Mouse (Mus musculus): Measurements from ENCODE around the gene Npc1l1. TPM values are rescaled to one million over a fixed set of nuclear protein-coding genes. Genes with fewer than 3 reads are reported as not detected.
"Not testable (repeated sequence)": the region's sequence is repeated elsewhere in the genome, so short reads cannot be mapped to it uniquely, and the experiment has no call there.

The Npc1l1 gene
- 0.03 TPM in 1 of 2 replicates, not detected in the other for polyA plus RNA-seq (2016; fragmentation: Nextera tagmentation; extraction: Ambion mirVana)

GRCm38 (mm10) chr11:6230012-6230411, at the start of gene Npc1l1:
Gene Npc1l1, minus strand, starts transcription at chr11:6230143.
- H3K4me1 ChIP-seq = no peaks in the 10 kb centered on the region
- DNase-seq (ENCODE audit: low spot score) = no peak
- H3K27me3 ChIP-seq (ENCODE audit: low read depth, poor library complexity, severe bottlenecking) = no peaks in the 10 kb centered on the region
- no peak within 1 kb of the TSS for H3K4me3 ChIP-seq
- H3K27ac ChIP-seq = no peak within 1 kb of the TSS
- H3K36me3 ChIP-seq = no peaks in the 10 kb centered on the region
- WGBS = 83% methylated on average over 7 of the region's 7 CpGs
- H3K9me3 ChIP-seq (replicated peaks) = no peaks in the 10 kb centered on the region

- peaks cover 20% of the 10 kb centered on the region for H3K36me3 ChIP-seq
Observed at GRCm38 (mm10) chr11:6276466-6276865, 46.5 kb upstream of the Npc1l1 start.

GRCm38 (mm10) chr11:6275094-6275484, 45.1 kb upstream of the Npc1l1 start:
- WGBS = 24% methylated on average over 7 of the region's 7 CpGs
- Histone ChIP-seq H3K9me3 (replicated peaks) (no peaks in the 10 kb centered on the region), H3K4me1 (peaks cover 12% of the 10 kb centered on the region), H3K27me3 (ENCODE audit: low read depth, poor library complexity, severe bottlenecking) (no peaks in the 10 kb centered on the region), H3K27ac (peak overlapping the region; percentile 88), H3K36me3 (peaks cover 33% of the 10 kb centered on the region), H3K4me3 (peak overlapping the region; percentile 90)
- no peak for DNase-seq (ENCODE audit: low spot score)

More at GRCm38 (mm10) chr11:6276466-6276865, 46.5 kb upstream of the Npc1l1 start:
- no peak for DNase-seq (ENCODE audit: low spot score)
- Histone ChIP-seq H3K27me3 (ENCODE audit: low read depth, poor library complexity, severe bottlenecking) (no peaks in the 10 kb centered on the region), H3K4me1 (peaks cover 12% of the 10 kb centered on the region), H3K9me3 (replicated peaks) (no peaks in the 10 kb centered on the region), H3K27ac (no peak overlapping the region), H3K4me3 (no peak overlapping the region)
- WGBS = 79% methylated on average over 3 of the region's 3 CpGs

- H3K4me3 ChIP-seq = peak within 1 kb of the TSS; percentile 90
- H3K27me3 ChIP-seq (ENCODE audit: low read depth, poor library complexity, severe bottlenecking) = no peaks in the 10 kb centered on the region
- peaks cover 12% of the 10 kb centered on the region for H3K4me1 ChIP-seq
- peak within 1 kb of the TSS; percentile 88 for H3K27ac ChIP-seq
- H3K36me3 ChIP-seq = peaks cover 36% of the 10 kb centered on the region
- DNase-seq (ENCODE audit: low spot score) = peak; percentile 98
- WGBS = 1% methylated on average over 39 of the region's 39 CpGs
- no peaks in the 10 kb centered on the region for H3K9me3 ChIP-seq (replicated peaks)
Observed at GRCm38 (mm10) chr11:6274387-6275093, 44.6 kb upstream of the Npc1l1 start, which contains the start of gene Tmed4. Gene Tmed4, minus strand, starts transcription at chr11:6274870.

- Histone ChIP-seq H3K27me3 (ENCODE audit: low read depth, poor library complexity, severe bottlenecking) (no peaks in the 10 kb centered on the region), H3K36me3 (peaks cover 41% of the 10 kb centered on the region), H3K27ac (peak overlapping the region; percentile 88; the same call in 1 of the 2 replicates), H3K9me3 (replicated peaks) (no peaks in the 10 kb centered on the region), H3K4me3 (peak overlapping the region; percentile 90), H3K4me1 (peaks cover 12% of the 10 kb centered on the region)
- no peak for DNase-seq (ENCODE audit: low spot score)
- WGBS = 75% methylated on average over 11 of the region's 11 CpGs
Observed at GRCm38 (mm10) chr11:6273607-6274006, 43.7 kb upstream of the Npc1l1 start.

- H3K4me1 ChIP-seq = peaks cover 10% of the 10 kb centered on the region
- no peaks in the 10 kb centered on the region for H3K9me3 ChIP-seq (replicated peaks)
- peak within 1 kb of the TSS; percentile 91 for H3K4me3 ChIP-seq
- peak; percentile 90 for DNase-seq (ENCODE audit: low spot score)
- peak within 1 kb of the TSS; percentile 87 for H3K27ac ChIP-seq
- H3K36me3 ChIP-seq = peaks cover 73% of the 10 kb centered on the region
- H3K27me3 ChIP-seq (ENCODE audit: low read depth, poor library complexity, severe bottlenecking) = no peaks in the 10 kb centered on the region
- WGBS = 2% methylated on average over 50 of the region's 50 CpGs
Observed at GRCm38 (mm10) chr11:6267320-6268254, 37.6 kb upstream of the Npc1l1 start, which contains the start of gene Ddx56. Gene Ddx56, minus strand, starts transcription at chr11:6267772.

- H3K36me3 ChIP-seq = peaks cover 73% of the 10 kb centered on the region
- WGBS = 71% methylated on average over 9 of the region's 9 CpGs
- peak overlapping the region; percentile 91 for H3K4me3 ChIP-seq
- H3K4me1 ChIP-seq = peaks cover 10% of the 10 kb centered on the region
- no peak for DNase-seq (ENCODE audit: low spot score)
- H3K27me3 ChIP-seq (ENCODE audit: low read depth, poor library complexity, severe bottlenecking) = no peaks in the 10 kb centered on the region
- no peaks in the 10 kb centered on the region for H3K9me3 ChIP-seq (replicated peaks)
- H3K27ac ChIP-seq = 0 out of 2 replicates have a peak overlapping the region, but pooled peaks have one; percentile 87
Observed at GRCm38 (mm10) chr11:6266621-6267020, 36.7 kb upstream of the Npc1l1 start.

- H3K27ac ChIP-seq = no peak overlapping the region
- no peaks in the 10 kb centered on the region for H3K27me3 ChIP-seq (ENCODE audit: low read depth, poor library complexity, severe bottlenecking)
- peak; percentile 86 for DNase-seq (ENCODE audit: low spot score)
- WGBS = 84% methylated on average over 10 of the region's 10 CpGs
- no peak overlapping the region for H3K4me3 ChIP-seq
- H3K4me1 ChIP-seq = peaks cover 5% of the 10 kb centered on the region
- peaks cover 96% of the 10 kb centered on the region for H3K36me3 ChIP-seq
- H3K9me3 ChIP-seq (replicated peaks) = no peaks in the 10 kb centered on the region
Observed at GRCm38 (mm10) chr11:6261434-6262082, 31.6 kb upstream of the Npc1l1 start.

- no peaks in the 10 kb centered on the region for H3K27me3 ChIP-seq (ENCODE audit: low read depth, poor library complexity, severe bottlenecking)
- no peak for DNase-seq (ENCODE audit: low spot score)
- H3K4me3 ChIP-seq = no peak overlapping the region
- 96% methylated on average over 7 of the region's 7 CpGs for WGBS
- H3K36me3 ChIP-seq = peaks cover 74% of the 10 kb centered on the region
- no peaks in the 10 kb centered on the region for H3K4me1 ChIP-seq
- H3K9me3 ChIP-seq (replicated peaks) = no peaks in the 10 kb centered on the region
- H3K27ac ChIP-seq = no peak overlapping the region
Observed at GRCm38 (mm10) chr11:6259413-6259812, 29.5 kb upstream of the Npc1l1 start.

- Histone ChIP-seq H3K27ac (no peak overlapping the region; the same call in 1 of the 2 replicates), H3K36me3 (peaks cover 46% of the 10 kb centered on the region), H3K4me1 (no peaks in the 10 kb centered on the region), H3K4me3 (no peak overlapping the region), H3K9me3 (replicated peaks) (no peaks in the 10 kb centered on the region), H3K27me3 (ENCODE audit: low read depth, poor library complexity, severe bottlenecking) (no peaks in the 10 kb centered on the region)
- WGBS = 76% methylated on average over 6 of the region's 6 CpGs
- no peak for DNase-seq (ENCODE audit: low spot score)
Observed at GRCm38 (mm10) chr11:6256490-6257072, 26.6 kb upstream of the Npc1l1 start.

GRCm38 (mm10) chr11:6254602-6255001, 24.7 kb upstream of the Npc1l1 start:
- not testable (repeated sequence) for H3K27me3 ChIP-seq (ENCODE audit: low read depth, poor library complexity, severe bottlenecking); H3K4me1 ChIP-seq; H3K9me3 ChIP-seq (replicated peaks); DNase-seq (ENCODE audit: low spot score); H3K4me3 ChIP-seq; H3K27ac ChIP-seq
- WGBS = 92% methylated on average over 2 of the region's 2 CpGs
- peaks cover 26% of the 10 kb centered on the region for H3K36me3 ChIP-seq

GRCm38 (mm10) chr11:6252824-6253223, 22.9 kb upstream of the Npc1l1 start:
- H3K4me1 ChIP-seq = no peaks in the 10 kb centered on the region
- 90% methylated on average over 4 of the region's 4 CpGs for whole genome bisulfite sequencing
- no peak overlapping the region for H3K27ac ChIP-seq
- no peak for DNase-seq (ENCODE audit: low spot score)
- no peaks in the 10 kb centered on the region for H3K27me3 ChIP-seq (ENCODE audit: low read depth, poor library complexity, severe bottlenecking)
- H3K4me3 ChIP-seq = no peak overlapping the region
- no peaks in the 10 kb centered on the region for H3K9me3 ChIP-seq (replicated peaks)
- H3K36me3 ChIP-seq = peaks cover 8% of the 10 kb centered on the region

Measured in limb, embryonic 10.5 days (tissue).